Mouse (Mus musculus) megakaryocyte, embryonic 14.5 days (primary cell): ENCODE results near the gene Mettl4.

Experiments
- FLI1 ChIP-seq: IDR thresholded peaks from 2 replicates; pipeline ENCODE4 v1.6.1; 2012; ENCODE audit warnings: low read length, inconsistent platforms, mixed read lengths
- GATA1 ChIP-seq: IDR thresholded peaks from 3 replicates; pipeline ENCODE4 v1.6.1; 2012; ENCODE audit warnings: mixed read lengths, low read length, inconsistent platforms, borderline replicate concordance

GRCm38 (mm10) chr17:94764011-94764410, 14.2 kb upstream of the Mettl4 start:
- TF ChIP-seq GATA1 (no peak), FLI1 (no peak)
